Mouse (Mus musculus): ENCODE results near the gene Sdk1. TPM values are rescaled to one million over a fixed set of nuclear protein-coding genes. Genes with fewer than 3 reads are reported as not detected.

The Sdk1 gene
- polyA plus RNA-seq, 1 experiment = 1.6 TPM

DNA sequence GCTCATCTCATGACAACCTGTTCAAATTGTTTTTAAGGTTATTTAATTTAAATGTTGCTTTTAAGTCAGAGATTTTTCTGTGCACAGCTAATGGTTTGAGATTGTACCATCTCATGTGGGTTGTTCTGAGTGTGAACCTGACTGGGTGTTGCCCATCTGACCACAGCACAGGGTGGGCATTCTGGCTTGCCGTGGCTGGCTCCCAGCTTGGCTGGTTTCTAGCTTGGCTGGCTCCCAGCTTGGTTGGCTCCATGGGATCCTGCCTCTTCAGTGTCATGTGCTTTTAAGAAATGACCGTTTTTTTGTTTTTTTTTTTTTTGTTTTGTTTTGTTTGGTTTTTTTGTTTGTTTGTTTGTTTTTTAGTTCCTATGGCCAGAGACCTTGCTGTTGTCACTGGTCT, 326.8 kb downstream of the Sdk1 start:
- no peak overlapping the region for H3K27ac ChIP-seq (ENCODE audit: insufficient read depth, low read length)
- H3K27me3 ChIP-seq (ENCODE audit: control insufficient read depth, insufficient read depth, low read length, poor library complexity, severe bottlenecking) = no peaks in the 10 kb centered on the region
- H3K4me1 ChIP-seq (ENCODE audit: control insufficient read depth, insufficient read depth, low read length) = no peaks in the 10 kb centered on the region
- H3K9ac ChIP-seq (ENCODE audit: low read depth, poor library complexity, severe bottlenecking) = no peak overlapping the region
- H3K36me3 ChIP-seq (ENCODE audit: control insufficient read depth, insufficient read depth, low read length, poor library complexity, severe bottlenecking) = no peaks in the 10 kb centered on the region
- H3K9me3 ChIP-seq (replicated peaks; ENCODE audit: control insufficient read depth, insufficient read depth, low read length, poor library complexity, severe bottlenecking) = no peaks in the 10 kb centered on the region
- no peak overlapping the region for H3K4me3 ChIP-seq (ENCODE audit: low read depth, low read length)
- no peak for TF ChIP-seq POLR2A (IDR thresholded peaks at IDR 0.05; ENCODE audit: insufficient read depth, low read length)
- TF ChIP-seq EP300 (IDR thresholded peaks at IDR 0.05; ENCODE audit: insufficient read depth, low read depth, low read length) = no peak
- TF ChIP-seq CTCF (IDR thresholded peaks at IDR 0.05; ENCODE audit: low read depth, low read length) = no peak

DNA sequence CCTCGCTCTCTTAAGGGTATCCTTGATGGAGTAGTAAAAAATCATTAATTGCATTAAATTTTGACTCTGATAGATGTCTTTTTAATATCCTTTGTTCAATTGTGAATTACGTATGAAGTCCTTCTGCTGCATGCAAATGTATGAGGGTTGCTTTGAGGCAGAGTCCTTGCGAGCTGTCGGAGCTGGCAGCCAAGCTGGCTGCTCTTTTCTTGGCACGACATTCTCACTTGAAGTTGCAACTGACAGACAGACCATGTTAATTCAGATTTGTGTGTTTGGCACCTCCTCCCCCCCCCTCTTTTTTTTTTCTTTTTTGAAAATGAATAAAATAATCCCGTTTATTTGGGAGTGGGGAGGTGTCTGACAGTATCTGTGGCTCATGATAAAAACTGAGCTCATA, 329.2 kb downstream of the Sdk1 start:
- H3K4me1 ChIP-seq (ENCODE audit: control insufficient read depth, insufficient read depth, low read length) = no peaks in the 10 kb centered on the region
- no peak overlapping the region for H3K4me3 ChIP-seq (ENCODE audit: low read depth, low read length)
- no peaks in the 10 kb centered on the region for H3K27me3 ChIP-seq (ENCODE audit: control insufficient read depth, insufficient read depth, low read length, poor library complexity, severe bottlenecking)
- no peak overlapping the region for H3K27ac ChIP-seq (ENCODE audit: insufficient read depth, low read length)
- no peaks in the 10 kb centered on the region for H3K9me3 ChIP-seq (replicated peaks; ENCODE audit: control insufficient read depth, insufficient read depth, low read length, poor library complexity, severe bottlenecking)
- H3K9ac ChIP-seq (ENCODE audit: low read depth, poor library complexity, severe bottlenecking) = no peak overlapping the region
- TF ChIP-seq CTCF (IDR thresholded peaks at IDR 0.05; ENCODE audit: low read depth, low read length) = no peak
- no peaks in the 10 kb centered on the region for H3K36me3 ChIP-seq (ENCODE audit: control insufficient read depth, insufficient read depth, low read length, poor library complexity, severe bottlenecking)

DNA sequence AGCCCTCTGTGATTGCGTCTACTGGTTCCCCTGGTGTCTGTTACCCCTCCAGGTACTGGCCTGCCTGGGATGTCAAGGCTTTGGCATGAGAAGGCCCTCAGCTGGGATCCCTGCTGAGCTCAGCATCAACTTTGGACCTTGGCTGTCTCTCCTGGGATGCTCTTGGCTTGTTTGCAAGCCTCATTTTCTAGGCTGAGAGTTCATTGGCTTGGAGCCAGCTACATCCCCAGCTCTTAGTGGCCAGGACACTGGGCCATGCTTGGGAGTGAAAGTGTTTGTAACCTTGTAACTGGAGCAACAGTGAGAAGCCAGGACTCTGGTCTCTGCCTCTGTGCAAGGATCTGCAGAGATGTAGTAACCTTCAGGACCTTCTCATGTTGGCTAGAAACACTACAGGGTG, 333.0 kb downstream of the Sdk1 start:
- no peak overlapping the region for H3K4me3 ChIP-seq (ENCODE audit: low read depth, low read length)
- no peak overlapping the region for H3K9ac ChIP-seq (ENCODE audit: low read depth, poor library complexity, severe bottlenecking)
- no peaks in the 10 kb centered on the region for H3K36me3 ChIP-seq (ENCODE audit: control insufficient read depth, insufficient read depth, low read length, poor library complexity, severe bottlenecking)
- H3K27ac ChIP-seq (ENCODE audit: insufficient read depth, low read length) = no peak overlapping the region
- H3K4me1 ChIP-seq (ENCODE audit: control insufficient read depth, insufficient read depth, low read length) = no peaks in the 10 kb centered on the region
- H3K9me3 ChIP-seq (replicated peaks; ENCODE audit: control insufficient read depth, insufficient read depth, low read length, poor library complexity, severe bottlenecking) = no peaks in the 10 kb centered on the region
- no peaks in the 10 kb centered on the region for H3K27me3 ChIP-seq (ENCODE audit: control insufficient read depth, insufficient read depth, low read length, poor library complexity, severe bottlenecking)
- TF ChIP-seq EP300 (IDR thresholded peaks at IDR 0.05; ENCODE audit: insufficient read depth, low read depth, low read length) (no peak), POLR2A (IDR thresholded peaks at IDR 0.05; ENCODE audit: insufficient read depth, low read length) (no peak), CTCF (IDR thresholded peaks at IDR 0.05; ENCODE audit: low read depth, low read length) (no peak)

DNA sequence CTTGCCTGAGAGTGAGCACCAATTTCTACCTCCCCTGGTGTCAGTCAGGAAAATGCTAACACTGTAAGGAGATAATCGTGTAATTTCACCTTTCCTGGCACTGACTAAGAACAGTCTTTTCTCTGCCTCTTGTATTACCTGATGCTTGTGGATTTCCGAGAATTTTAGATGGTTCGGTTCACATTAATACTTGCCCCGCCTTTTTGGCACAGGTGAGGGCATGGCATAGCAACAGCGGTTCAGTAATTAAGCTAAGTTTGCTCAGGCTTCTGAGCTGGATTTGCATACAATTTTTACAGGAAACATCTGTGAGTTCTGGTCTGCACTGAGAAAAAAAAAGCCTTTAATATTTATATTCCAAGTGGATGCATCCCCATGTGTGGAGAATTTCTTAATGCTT, 350.0 kb downstream of the Sdk1 start:
- Histone ChIP-seq H3K27me3 (ENCODE audit: control insufficient read depth, insufficient read depth, low read length, poor library complexity, severe bottlenecking) (no peaks in the 10 kb centered on the region), H3K27ac (ENCODE audit: insufficient read depth, low read length) (no peak overlapping the region), H3K9me3 (replicated peaks; ENCODE audit: control insufficient read depth, insufficient read depth, low read length, poor library complexity, severe bottlenecking) (no peaks in the 10 kb centered on the region), H3K36me3 (ENCODE audit: control insufficient read depth, insufficient read depth, low read length, poor library complexity, severe bottlenecking) (no peaks in the 10 kb centered on the region), H3K4me3 (ENCODE audit: low read depth, low read length) (no peak overlapping the region), H3K4me1 (ENCODE audit: control insufficient read depth, insufficient read depth, low read length) (no peaks in the 10 kb centered on the region), H3K9ac (ENCODE audit: low read depth, poor library complexity, severe bottlenecking) (no peak overlapping the region)
- no peak for TF ChIP-seq POLR2A (IDR thresholded peaks at IDR 0.05; ENCODE audit: insufficient read depth, low read length)

DNA sequence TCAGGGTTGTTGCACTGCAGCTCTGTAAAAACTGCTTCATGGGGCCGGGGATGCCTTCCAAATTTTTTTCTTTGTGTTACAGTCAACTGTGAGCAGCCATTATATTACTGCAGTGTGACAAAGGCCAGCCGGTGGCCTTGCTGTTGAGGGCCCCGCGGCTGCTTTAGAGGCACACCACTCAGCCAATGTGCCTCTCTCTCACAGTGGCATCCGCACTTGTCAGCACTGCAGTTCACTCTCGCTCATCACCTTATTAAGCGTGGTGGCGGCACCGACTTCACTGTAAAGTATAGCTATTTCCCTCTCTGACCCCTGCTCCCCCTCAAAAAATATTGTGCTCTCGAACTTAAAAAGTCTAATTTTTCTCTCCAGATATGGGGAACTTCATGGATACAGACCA, 371.4 kb downstream of the Sdk1 start:
- TF ChIP-seq EP300 (IDR thresholded peaks at IDR 0.05; ENCODE audit: insufficient read depth, low read depth, low read length) (no peak), CTCF (IDR thresholded peaks at IDR 0.05; ENCODE audit: low read depth, low read length) (no peak), POLR2A (IDR thresholded peaks at IDR 0.05; ENCODE audit: insufficient read depth, low read length) (no peak)
- H3K36me3 ChIP-seq (ENCODE audit: control insufficient read depth, insufficient read depth, low read length, poor library complexity, severe bottlenecking) = no peaks in the 10 kb centered on the region
- no peak overlapping the region for H3K27ac ChIP-seq (ENCODE audit: insufficient read depth, low read length)
- no peak overlapping the region for H3K4me3 ChIP-seq (ENCODE audit: low read depth, low read length)
- H3K9me3 ChIP-seq (replicated peaks; ENCODE audit: control insufficient read depth, insufficient read depth, low read length, poor library complexity, severe bottlenecking) = no peaks in the 10 kb centered on the region
- no peaks in the 10 kb centered on the region for H3K27me3 ChIP-seq (ENCODE audit: control insufficient read depth, insufficient read depth, low read length, poor library complexity, severe bottlenecking)
- H3K4me1 ChIP-seq (ENCODE audit: control insufficient read depth, insufficient read depth, low read length) = no peaks in the 10 kb centered on the region
- H3K9ac ChIP-seq (ENCODE audit: low read depth, poor library complexity, severe bottlenecking) = no peak overlapping the region

DNA sequence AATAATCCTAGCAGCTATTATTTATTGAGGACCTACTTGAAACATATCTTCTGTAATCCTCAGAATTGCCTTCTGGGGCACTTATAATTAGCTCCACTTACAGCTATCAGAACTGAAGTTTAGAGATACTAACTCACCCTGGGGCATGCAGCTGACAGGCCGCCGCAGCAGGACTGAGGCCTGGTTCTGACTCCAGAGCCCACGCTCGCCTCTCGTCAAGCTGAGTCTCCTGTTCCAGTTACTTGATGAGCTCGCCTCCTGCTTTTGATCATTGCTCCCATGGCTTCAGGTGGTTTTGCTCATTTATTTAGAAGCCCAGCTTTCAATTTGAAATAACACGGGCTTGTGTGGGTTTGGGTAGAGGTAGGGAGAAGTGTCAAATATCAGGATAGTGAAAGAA, 374.5 kb downstream of the Sdk1 start:
- no peak for TF ChIP-seq CTCF (IDR thresholded peaks at IDR 0.05; ENCODE audit: low read depth, low read length)
- no peak for TF ChIP-seq POLR2A (IDR thresholded peaks at IDR 0.05; ENCODE audit: insufficient read depth, low read length)
- no peak for TF ChIP-seq EP300 (IDR thresholded peaks at IDR 0.05; ENCODE audit: insufficient read depth, low read depth, low read length)
- H3K27ac ChIP-seq (ENCODE audit: insufficient read depth, low read length) = no peak overlapping the region

More for the DNA sequence above, 374.5 kb downstream of the Sdk1 start:
- Histone ChIP-seq H3K4me1 (ENCODE audit: control insufficient read depth, insufficient read depth, low read length) (no peaks in the 10 kb centered on the region), H3K36me3 (ENCODE audit: control insufficient read depth, insufficient read depth, low read length, poor library complexity, severe bottlenecking) (no peaks in the 10 kb centered on the region), H3K27me3 (ENCODE audit: control insufficient read depth, insufficient read depth, low read length, poor library complexity, severe bottlenecking) (no peaks in the 10 kb centered on the region), H3K9ac (ENCODE audit: low read depth, poor library complexity, severe bottlenecking) (no peak overlapping the region), H3K9me3 (replicated peaks; ENCODE audit: control insufficient read depth, insufficient read depth, low read length, poor library complexity, severe bottlenecking) (no peaks in the 10 kb centered on the region), H3K4me3 (ENCODE audit: low read depth, low read length) (no peak overlapping the region)
